Mouse (Mus musculus): ENCODE measurements around the gene Twf2. TPM values are rescaled to one million over a fixed set of nuclear protein-coding genes. Genes with fewer than 3 reads are reported as not detected.

Twf2 gene
- polyA plus RNA-seq (2015; fragmentation: Nextera tagmentation; extraction: Ambion mirVana): 54.8 and 57.3 TPM in 2 replicates

DNA sequence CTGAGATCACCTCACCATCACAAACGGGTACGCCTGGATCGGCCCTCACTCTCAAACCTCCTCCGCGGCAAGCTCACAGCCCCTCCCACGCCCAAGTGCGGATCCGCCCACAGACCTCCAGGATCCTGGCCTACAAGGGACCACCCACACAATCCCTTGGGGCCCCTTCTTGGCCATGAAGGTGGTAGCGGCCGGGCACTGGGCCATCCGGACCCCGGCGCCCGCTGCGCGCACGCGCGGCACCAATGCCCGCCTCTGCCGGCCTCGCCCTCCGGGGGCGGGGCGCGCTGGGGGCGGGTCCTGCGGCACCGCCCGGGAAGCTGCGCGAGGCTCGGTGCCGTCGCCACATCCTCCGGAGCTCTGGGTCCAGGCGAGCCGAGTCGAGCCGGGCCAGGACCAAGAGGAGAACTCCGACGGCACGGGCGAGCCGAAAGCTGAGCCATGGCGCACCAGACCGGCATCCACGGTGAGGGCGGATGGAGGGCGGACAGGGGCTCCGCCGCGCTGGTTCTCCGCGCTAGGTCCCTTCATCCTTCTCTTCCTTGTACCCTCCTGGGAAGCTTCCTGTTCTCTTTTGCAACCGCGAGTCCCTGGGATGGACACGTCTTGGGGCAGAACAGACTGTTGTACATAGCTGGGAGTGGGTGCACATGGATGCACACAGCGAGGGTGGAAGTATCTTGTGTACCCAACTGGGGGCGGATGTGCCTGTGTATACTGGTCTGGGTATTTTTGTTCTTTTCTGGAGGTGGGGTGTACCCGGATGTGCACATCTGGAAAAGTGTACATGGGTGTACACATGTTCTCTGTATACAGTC lies at the start of gene Twf2:
Gene Twf2 (plus strand): TSS at position 290 of the 818 bp plus-strand sequence.
- H3K27me3 ChIP-seq: peaks cover 7% of the 10 kb centered on the region; the same call in 1 of the 2 replicates
- H3K4me2 ChIP-seq (replicated peaks): peak within 1 kb of the TSS; percentile 62
- 1% methylated on average over 61 of the region's 61 CpGs for WGBS
- H3K4me3 ChIP-seq: peak within 1 kb of the TSS; percentile 65
- ATAC-seq (replicated peaks): peak; percentile 88
- H3K9ac ChIP-seq (replicated peaks): peak within 1 kb of the TSS; percentile 80
- H3K36me3 ChIP-seq: no peaks in the 10 kb centered on the region
- H3K9me3 ChIP-seq: no peaks in the 10 kb centered on the region
- H3K27ac ChIP-seq (replicated peaks): peak within 1 kb of the TSS; percentile 74
- H3K4me1 ChIP-seq: peaks cover 40% of the 10 kb centered on the region

DNA sequence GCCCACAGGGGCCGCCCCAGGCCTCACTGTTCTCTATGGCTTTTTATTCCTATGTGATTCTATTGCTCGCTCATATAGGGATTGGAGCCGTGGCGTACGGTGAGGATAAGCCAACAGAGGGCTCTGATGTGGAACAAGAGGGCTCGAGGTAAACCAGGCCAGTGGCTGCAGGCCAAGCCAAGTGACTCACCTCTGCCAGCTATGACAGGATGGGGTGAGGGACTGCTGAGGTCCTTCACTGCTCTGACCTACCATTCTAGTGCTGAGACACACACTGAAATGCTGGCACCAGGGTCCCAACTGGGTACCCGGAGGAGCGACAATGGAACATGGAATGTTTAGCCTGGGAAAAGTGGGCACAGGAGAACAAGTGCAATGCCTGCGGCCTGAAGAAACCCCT lies 48.8 kb upstream of the Twf2 start:
- Histone ChIP-seq H3K9ac (replicated peaks) (no peak overlapping the region), H3K4me1 (peaks cover 26% of the 10 kb centered on the region), H3K4me2 (replicated peaks) (no peak overlapping the region), H3K27me3 (peaks cover 7% of the 10 kb centered on the region), H3K4me3 (no peak overlapping the region), H3K27ac (replicated peaks) (no peak overlapping the region), H3K36me3 (peaks cover 2% of the 10 kb centered on the region; the same call in 1 of the 2 replicates), H3K9me3 (no peaks in the 10 kb centered on the region)
- ATAC-seq (replicated peaks): no peak
- 90% methylated on average over 9 of the region's 9 CpGs for WGBS

DNA sequence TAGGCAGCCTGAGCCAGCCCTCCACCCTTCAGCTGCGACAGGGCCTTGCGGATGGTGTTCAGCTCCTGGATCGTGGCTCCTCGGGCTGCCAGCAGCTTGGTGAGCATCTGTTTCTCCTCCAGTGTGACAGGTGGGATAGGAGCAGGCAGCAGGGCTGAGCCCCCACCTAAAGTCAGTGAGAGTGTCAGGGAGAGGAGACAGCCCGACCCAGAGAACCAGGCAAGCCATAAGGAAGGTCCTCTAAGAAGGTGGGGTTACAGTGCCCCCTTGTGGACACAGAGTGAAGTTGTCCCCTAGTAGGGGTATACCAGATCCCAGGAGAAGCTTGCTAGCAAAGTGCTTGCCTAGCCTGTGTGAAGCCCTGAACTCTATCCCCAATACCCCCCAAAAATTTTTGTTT lies 46.5 kb upstream of the Twf2 start:
- no peak overlapping the region for H3K9ac ChIP-seq (replicated peaks)

DNA sequence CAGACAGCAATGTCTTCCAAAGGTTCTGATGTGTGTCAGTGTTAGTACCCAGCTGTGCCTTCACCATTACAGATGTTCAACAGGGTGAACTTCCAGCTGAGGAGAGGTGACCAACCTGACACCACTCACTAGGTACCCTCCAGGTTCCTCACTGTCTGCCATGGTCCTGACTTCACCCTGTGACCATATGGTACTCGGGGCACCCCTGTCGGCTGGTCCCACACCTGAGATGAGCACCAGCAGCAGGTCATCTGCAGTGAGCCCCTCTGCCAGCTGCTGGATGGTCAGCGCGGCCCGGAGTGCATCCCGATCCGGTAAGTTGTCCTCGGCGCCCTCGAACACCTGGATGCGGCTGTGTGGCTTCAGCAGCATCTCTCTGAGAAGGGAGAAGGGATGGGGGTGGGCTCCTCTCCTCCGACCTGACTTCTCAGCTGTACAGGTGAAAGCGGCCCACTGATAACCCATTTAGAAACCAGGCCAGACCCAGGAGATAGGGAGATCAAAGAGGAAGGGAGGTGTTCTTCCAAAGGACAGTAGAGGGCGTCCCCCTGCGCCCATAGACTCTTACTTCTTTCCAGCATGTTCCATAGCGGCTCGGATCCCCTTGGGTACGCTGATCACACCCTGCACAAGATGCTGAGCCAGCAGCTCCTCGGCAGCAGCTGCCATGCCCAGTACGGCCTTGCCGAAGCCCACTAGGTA lies 45.8 kb upstream of the Twf2 start:
- WGBS: 79% methylated on average over 21 of the region's 21 CpGs
- Histone ChIP-seq H3K9ac (replicated peaks) (no peak overlapping the region), H3K4me3 (no peak overlapping the region), H3K36me3 (no peaks in the 10 kb centered on the region), H3K9me3 (no peaks in the 10 kb centered on the region), H3K27me3 (no peaks in the 10 kb centered on the region), H3K27ac (replicated peaks) (no peak overlapping the region), H3K4me1 (peaks cover 15% of the 10 kb centered on the region), H3K4me2 (replicated peaks) (no peak overlapping the region)
- ATAC-seq (replicated peaks): 0 out of 2 replicates have a peak, but pooled peaks have one; percentile 3

More for the DNA sequence above, 46.5 kb upstream of the Twf2 start:
- Histone ChIP-seq H3K36me3 (peaks cover under 1% of the 10 kb centered on the region; the same call in 1 of the 2 replicates), H3K4me3 (no peak overlapping the region), H3K27me3 (no peaks in the 10 kb centered on the region), H3K4me2 (replicated peaks) (no peak overlapping the region), H3K9me3 (no peaks in the 10 kb centered on the region), H3K27ac (replicated peaks) (peak overlapping the region; percentile 43; the same call in 1 of the 2 replicates), H3K4me1 (peaks cover 15% of the 10 kb centered on the region)
- WGBS: 39% methylated on average over 5 of the region's 5 CpGs
- peak; percentile 57 for ATAC-seq (replicated peaks)

DNA sequence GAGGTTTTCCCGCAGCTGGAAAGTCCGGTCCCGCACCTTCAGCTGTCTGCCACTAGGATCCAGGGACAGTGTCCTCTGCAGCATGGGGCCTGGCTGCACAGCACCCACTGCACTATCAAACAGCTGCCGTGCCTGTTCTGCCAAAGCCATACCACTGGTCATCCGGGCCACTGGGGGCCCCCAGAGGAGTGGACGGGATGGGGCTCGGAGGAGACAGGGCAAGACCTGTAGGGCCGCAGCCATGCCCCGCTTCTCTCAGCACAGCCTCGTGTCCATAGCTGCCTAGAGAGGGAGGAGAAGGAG lies 45.3 kb upstream of the Twf2 start:
- H3K9me3 ChIP-seq: no peaks in the 10 kb centered on the region
- H3K4me3 ChIP-seq: no peak overlapping the region
- no peak for ATAC-seq (replicated peaks)
- H3K27me3 ChIP-seq: no peaks in the 10 kb centered on the region
- no peak overlapping the region for H3K9ac ChIP-seq (replicated peaks)
- peaks cover 15% of the 10 kb centered on the region for H3K4me1 ChIP-seq
- no peak overlapping the region for H3K4me2 ChIP-seq (replicated peaks)
- H3K36me3 ChIP-seq: no peaks in the 10 kb centered on the region
- H3K27ac ChIP-seq (replicated peaks): no peak overlapping the region
- 77% methylated on average over 10 of the region's 10 CpGs for WGBS

DNA sequence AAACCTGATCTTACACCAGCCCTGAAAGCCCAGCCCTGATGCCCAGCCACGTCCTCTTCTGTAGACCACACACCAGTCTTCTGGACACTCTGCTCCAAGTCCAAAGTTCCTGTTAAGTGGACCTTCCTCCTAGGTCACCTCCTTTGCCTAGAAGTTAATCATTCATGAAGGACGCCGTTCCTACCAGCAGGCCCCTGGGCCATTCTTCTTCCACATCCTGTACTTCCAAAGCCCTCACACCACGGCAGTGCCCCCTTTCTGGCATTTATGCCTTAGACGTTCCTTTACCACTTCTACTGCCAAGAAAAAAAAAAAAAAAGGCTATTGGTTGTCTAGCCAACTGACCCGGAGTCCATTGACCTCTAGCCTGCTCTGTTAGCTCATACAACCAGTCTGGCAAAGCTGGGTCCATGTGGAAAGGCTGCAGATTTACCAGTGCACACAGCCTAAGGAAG lies 44.8 kb upstream of the Twf2 start, which contains the start of gene Glyctk:
Gene Glyctk (minus strand): TSS at position 102 of the 455 bp plus-strand sequence.
- Histone ChIP-seq H3K4me1 (peaks cover 15% of the 10 kb centered on the region), H3K9me3 (no peaks in the 10 kb centered on the region), H3K9ac (replicated peaks) (no peak within 1 kb of the TSS), H3K36me3 (no peaks in the 10 kb centered on the region), H3K4me3 (no peak within 1 kb of the TSS), H3K27ac (replicated peaks) (no peak within 1 kb of the TSS), H3K27me3 (no peaks in the 10 kb centered on the region), H3K4me2 (replicated peaks) (no peak within 1 kb of the TSS)
- ATAC-seq (replicated peaks): no peak
- 84% methylated on average over 6 of the region's 6 CpGs for WGBS

GRCm38 (mm10) chr9:106159237-106159636 lies 43.7 kb upstream of the Twf2 start:
- Histone ChIP-seq H3K27ac (replicated peaks) (no peak overlapping the region), H3K27me3 (no peaks in the 10 kb centered on the region), H3K4me3 (peak overlapping the region; percentile 56; the same call in 1 of the 2 replicates), H3K36me3 (no peaks in the 10 kb centered on the region), H3K9ac (replicated peaks) (no peak overlapping the region), H3K4me2 (replicated peaks) (peak overlapping the region; percentile 82), H3K4me1 (peaks cover 15% of the 10 kb centered on the region), H3K9me3 (no peaks in the 10 kb centered on the region)
- 79% methylated on average over 9 of the region's 9 CpGs for WGBS
- ATAC-seq (replicated peaks): no peak

DNA sequence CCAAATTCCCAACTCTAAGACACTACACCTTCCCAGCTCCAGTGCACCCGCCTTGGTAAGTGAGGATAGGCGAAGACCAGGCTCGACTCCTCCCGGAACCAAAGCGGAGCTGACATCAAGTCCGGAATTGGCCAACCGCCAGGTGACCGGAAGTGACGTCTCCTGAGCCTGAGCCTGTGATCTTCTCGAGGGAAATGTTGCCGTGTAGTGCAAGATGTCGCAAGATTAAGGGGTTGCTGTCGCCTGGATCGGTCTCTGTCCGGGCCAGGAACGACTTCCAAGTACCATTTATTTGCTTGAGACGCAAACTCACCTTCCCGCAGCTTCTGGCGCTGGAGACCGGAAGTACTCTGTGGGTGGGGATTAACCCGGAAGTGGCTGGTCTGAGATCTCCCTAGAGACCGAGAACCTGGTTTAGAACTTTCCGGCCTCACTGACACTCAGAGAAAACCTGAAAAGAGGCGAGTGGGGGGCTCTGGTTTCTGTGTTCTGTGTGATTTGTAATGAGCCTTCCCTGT lies 43.1 kb upstream of the Twf2 start:
- 3% methylated on average over 24 of the region's 24 CpGs for WGBS
- no peaks in the 10 kb centered on the region for H3K27me3 ChIP-seq
- no peaks in the 10 kb centered on the region for H3K36me3 ChIP-seq
- H3K27ac ChIP-seq (replicated peaks): peak overlapping the region; percentile 91
- peak overlapping the region; percentile 56 for H3K9ac ChIP-seq (replicated peaks)
- peak overlapping the region; percentile 82 for H3K4me2 ChIP-seq (replicated peaks)
- peak; percentile 60 for ATAC-seq (replicated peaks)
- H3K4me3 ChIP-seq: peak overlapping the region; percentile 56
- H3K9me3 ChIP-seq: no peaks in the 10 kb centered on the region
- H3K4me1 ChIP-seq: peaks cover 15% of the 10 kb centered on the region

DNA sequence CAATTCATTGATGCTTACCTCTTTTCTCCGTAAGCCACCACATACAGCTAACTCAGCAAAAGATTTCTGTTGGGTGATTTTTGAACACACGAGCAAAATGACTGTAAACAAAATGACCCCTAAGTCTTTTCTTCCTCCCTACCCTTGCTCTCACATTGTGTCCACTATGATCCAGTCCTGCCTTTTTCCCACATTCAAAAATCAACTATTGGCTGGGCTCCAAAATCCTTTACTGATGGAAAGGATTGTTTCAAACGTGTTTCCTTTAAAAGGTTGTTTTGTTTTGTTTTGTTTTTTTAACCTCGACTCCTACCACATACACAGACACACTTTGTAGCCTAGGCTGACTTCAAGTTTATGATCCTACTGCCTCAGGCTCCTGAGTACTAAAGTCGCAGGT lies 42.5 kb upstream of the Twf2 start:
- Histone ChIP-seq H3K27me3 (no peaks in the 10 kb centered on the region), H3K9ac (replicated peaks) (peak overlapping the region; percentile 56), H3K4me1 (peaks cover 15% of the 10 kb centered on the region), H3K27ac (replicated peaks) (peak overlapping the region; percentile 91), H3K9me3 (no peaks in the 10 kb centered on the region), H3K36me3 (no peaks in the 10 kb centered on the region), H3K4me2 (replicated peaks) (peak overlapping the region; percentile 82), H3K4me3 (peak overlapping the region; percentile 56)
- ATAC-seq (replicated peaks): no peak
- 47% methylated on average over 5 of the region's 5 CpGs for WGBS

GRCm38 (mm10) chr9:106166709-106167108 lies 36.2 kb upstream of the Twf2 start:
- WGBS: 67% methylated on average over 2 of the region's 2 CpGs
- peaks cover 8% of the 10 kb centered on the region for H3K4me1 ChIP-seq

DNA sequence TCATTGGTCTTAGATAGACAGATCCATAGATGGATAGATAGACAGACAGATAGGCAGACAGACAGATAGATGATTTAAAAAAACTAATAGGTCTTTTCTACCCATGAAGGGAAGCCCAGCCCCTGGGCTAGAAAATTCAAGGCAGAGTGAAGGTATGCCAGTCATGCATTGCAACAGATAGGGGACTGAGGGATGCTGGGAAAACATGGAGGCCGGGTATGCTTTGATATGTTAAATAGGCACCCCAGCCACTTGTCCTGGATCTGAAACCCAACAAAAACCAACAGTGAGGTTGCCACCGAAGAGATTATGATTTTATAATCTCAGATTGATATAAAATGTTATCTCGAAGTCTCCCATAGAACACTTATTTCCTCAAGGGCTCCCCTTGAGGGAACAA lies 35.7 kb upstream of the Twf2 start:
- no peaks in the 10 kb centered on the region for H3K36me3 ChIP-seq
- H3K4me3 ChIP-seq: no peak overlapping the region
- H3K9me3 ChIP-seq: no peaks in the 10 kb centered on the region
- H3K4me1 ChIP-seq: peaks cover 12% of the 10 kb centered on the region
- no peak overlapping the region for H3K4me2 ChIP-seq (replicated peaks)
- H3K9ac ChIP-seq (replicated peaks): no peak overlapping the region
- H3K27ac ChIP-seq (replicated peaks): no peak overlapping the region
- no peaks in the 10 kb centered on the region for H3K27me3 ChIP-seq
- no peak for ATAC-seq (replicated peaks)
- 72% methylated on average over 3 of the region's 3 CpGs for WGBS

More at GRCm38 (mm10) chr9:106166709-106167108, 36.2 kb upstream of the Twf2 start:
- no peak for ATAC-seq (replicated peaks)
- no peaks in the 10 kb centered on the region for H3K36me3 ChIP-seq
- no peak overlapping the region for H3K9ac ChIP-seq (replicated peaks)
- no peak overlapping the region for H3K4me2 ChIP-seq (replicated peaks)
- H3K27ac ChIP-seq (replicated peaks): no peak overlapping the region
- H3K27me3 ChIP-seq: no peaks in the 10 kb centered on the region
- H3K4me3 ChIP-seq: no peak overlapping the region
- no peaks in the 10 kb centered on the region for H3K9me3 ChIP-seq

DNA sequence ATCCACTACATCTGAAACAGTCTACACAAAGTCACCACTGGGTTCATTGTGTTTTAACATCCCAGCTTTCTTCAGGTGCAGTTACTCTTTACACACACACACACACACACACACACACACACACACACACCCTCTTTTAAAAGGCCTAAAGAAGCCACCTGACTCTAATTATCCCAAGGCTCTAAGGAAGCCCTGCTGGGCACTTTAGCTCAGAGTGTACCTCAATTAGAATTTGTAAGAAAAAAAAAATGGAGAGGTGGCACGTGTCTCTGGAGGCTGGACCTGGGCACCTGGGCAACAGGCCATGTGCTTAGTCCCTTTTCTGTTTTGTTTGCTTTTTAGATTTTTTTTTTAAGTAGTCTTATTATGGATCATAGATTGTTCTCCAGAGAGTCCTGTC lies 35.2 kb upstream of the Twf2 start:
- H3K27ac ChIP-seq (replicated peaks): no peak overlapping the region
- peaks cover 17% of the 10 kb centered on the region for H3K4me1 ChIP-seq
- no peak for ATAC-seq (replicated peaks)
- no peaks in the 10 kb centered on the region for H3K9me3 ChIP-seq
- H3K4me3 ChIP-seq: no peak overlapping the region
- H3K9ac ChIP-seq (replicated peaks): no peak overlapping the region
- no peaks in the 10 kb centered on the region for H3K27me3 ChIP-seq
- no peak overlapping the region for H3K4me2 ChIP-seq (replicated peaks)
- no peaks in the 10 kb centered on the region for H3K36me3 ChIP-seq
- 26% methylated on average over 1 of the region's 1 CpGs for WGBS

All from forebrain, embryonic 15.5 days (tissue).